Mouse (Mus musculus): ENCODE results near the gene Ctsh. TPM values are rescaled to one million over a fixed set of nuclear protein-coding genes. Genes with fewer than 3 reads are reported as not detected.
"Not testable (repeated sequence)": the region's sequence is repeated elsewhere in the genome, so short reads cannot be mapped to it uniquely, and the experiment has no call there.

Ctsh gene
- polyA plus RNA-seq, 1 experiment from 2014 or later = 51.4 TPM

- no peaks in the 10 kb centered on the region for H3K4me1 ChIP-seq (replicated peaks)
- WGBS = 85% methylated on average over 2 of the region's 2 CpGs
- no peaks in the 10 kb centered on the region for H3K27me3 ChIP-seq (replicated peaks)
- no peaks in the 10 kb centered on the region for H3K36me3 ChIP-seq
- no peak overlapping the region for H3K9ac ChIP-seq
- no peaks in the 10 kb centered on the region for H3K9me3 ChIP-seq
- H3K4me2 ChIP-seq (replicated peaks) = no peak overlapping the region
- H3K4me3 ChIP-seq (replicated peaks) = no peak overlapping the region
- ATAC-seq = no peak
- H3K27ac ChIP-seq = no peak overlapping the region
Measured at GRCm38 (mm10) chr9:90060574-90060875, 6.6 kb downstream of the Ctsh start.

- not testable (repeated sequence) for H3K36me3 ChIP-seq; H3K4me1 ChIP-seq (replicated peaks); H3K4me3 ChIP-seq (replicated peaks); H3K4me2 ChIP-seq (replicated peaks); ATAC-seq; H3K27me3 ChIP-seq (replicated peaks); H3K27ac ChIP-seq; H3K9ac ChIP-seq; H3K9me3 ChIP-seq
- 94% methylated on average over 5 of the region's 5 CpGs for WGBS
Measured at GRCm38 (mm10) chr9:90060932-90061331, 7.0 kb downstream of the Ctsh start.

- Histone ChIP-seq H3K9ac (no peak overlapping the region), H3K9me3 (no peaks in the 10 kb centered on the region), H3K27me3 (replicated peaks) (no peaks in the 10 kb centered on the region), H3K27ac (no peak overlapping the region), H3K4me1 (replicated peaks) (peaks cover 8% of the 10 kb centered on the region; the same call in 1 of the 2 replicates), H3K4me2 (replicated peaks) (no peak overlapping the region), H3K36me3 (no peaks in the 10 kb centered on the region), H3K4me3 (replicated peaks) (no peak overlapping the region)
- 74% methylated on average over 2 of the region's 2 CpGs for WGBS
- no peak for ATAC-seq
Measured at GRCm38 (mm10) chr9:90067341-90067740, 13.4 kb downstream of the Ctsh start.

- H3K4me2 ChIP-seq (replicated peaks) = no peak overlapping the region
- no peak overlapping the region for H3K4me3 ChIP-seq (replicated peaks)
- peaks cover 8% of the 10 kb centered on the region; the same call in 1 of the 2 replicates for H3K4me1 ChIP-seq (replicated peaks)
- H3K27ac ChIP-seq = no peak overlapping the region
- ATAC-seq = peak; percentile 25; the same call in 1 of the 2 replicates
- H3K9me3 ChIP-seq = no peaks in the 10 kb centered on the region
- no peaks in the 10 kb centered on the region for H3K36me3 ChIP-seq
- no peaks in the 10 kb centered on the region for H3K27me3 ChIP-seq (replicated peaks)
- 78% methylated on average over 6 of the region's 6 CpGs for WGBS
- no peak overlapping the region for H3K9ac ChIP-seq
Measured at GRCm38 (mm10) chr9:90068786-90069185, 14.8 kb downstream of the Ctsh start.

GRCm38 (mm10) chr9:90069485-90069884, 15.5 kb downstream of the Ctsh start:
- WGBS = 51% methylated on average over 7 of the region's 7 CpGs
- Histone ChIP-seq H3K9ac (no peak overlapping the region), H3K4me1 (replicated peaks) (peaks cover 8% of the 10 kb centered on the region; the same call in 1 of the 2 replicates), H3K4me3 (replicated peaks) (no peak overlapping the region), H3K9me3 (no peaks in the 10 kb centered on the region), H3K27me3 (replicated peaks) (no peaks in the 10 kb centered on the region), H3K36me3 (no peaks in the 10 kb centered on the region), H3K4me2 (replicated peaks) (no peak overlapping the region), H3K27ac (no peak overlapping the region)
- peak; percentile 91 for ATAC-seq

GRCm38 (mm10) chr9:90070174-90070573, 16.2 kb downstream of the Ctsh start:
- Histone ChIP-seq H3K36me3 (no peaks in the 10 kb centered on the region), H3K27ac (no peak overlapping the region), H3K4me3 (replicated peaks) (no peak overlapping the region), H3K4me1 (replicated peaks) (peaks cover 8% of the 10 kb centered on the region; the same call in 1 of the 2 replicates), H3K9me3 (no peaks in the 10 kb centered on the region), H3K9ac (no peak overlapping the region), H3K4me2 (replicated peaks) (no peak overlapping the region), H3K27me3 (replicated peaks) (no peaks in the 10 kb centered on the region)
- ATAC-seq = no peak
- WGBS = 81% methylated on average over 7 of the region's 7 CpGs

- WGBS = 80% methylated on average over 4 of the region's 4 CpGs
- no peaks in the 10 kb centered on the region for H3K4me1 ChIP-seq (replicated peaks)
- H3K27me3 ChIP-seq (replicated peaks) = no peaks in the 10 kb centered on the region
- H3K9ac ChIP-seq = no peak overlapping the region
- no peak overlapping the region for H3K27ac ChIP-seq
- no peak overlapping the region for H3K4me3 ChIP-seq (replicated peaks)
- no peaks in the 10 kb centered on the region for H3K36me3 ChIP-seq
- no peak overlapping the region for H3K4me2 ChIP-seq (replicated peaks)
- ATAC-seq = no peak
- H3K9me3 ChIP-seq = no peaks in the 10 kb centered on the region
Measured at GRCm38 (mm10) chr9:90075336-90075735, 21.4 kb downstream of the Ctsh start.

GRCm38 (mm10) chr9:90076131-90076530, 22.2 kb downstream of the Ctsh start:
- Histone ChIP-seq H3K27me3 (replicated peaks) (no peaks in the 10 kb centered on the region), H3K9ac (no peak overlapping the region), H3K4me3 (replicated peaks) (no peak overlapping the region), H3K4me1 (replicated peaks) (no peaks in the 10 kb centered on the region), H3K27ac (no peak overlapping the region), H3K9me3 (no peaks in the 10 kb centered on the region), H3K36me3 (no peaks in the 10 kb centered on the region), H3K4me2 (replicated peaks) (no peak overlapping the region)
- ATAC-seq = no peak
- WGBS = 84% methylated on average over 5 of the region's 5 CpGs

GRCm38 (mm10) chr9:90076849-90077461, 23.0 kb downstream of the Ctsh start:
- 55% methylated on average over 8 of the region's 8 CpGs for WGBS

GRCm38 (mm10) chr9:90081961-90082360, 28.0 kb downstream of the Ctsh start:
- 78% methylated on average over 6 of the region's 6 CpGs for WGBS
- not testable (repeated sequence) for H3K4me2 ChIP-seq (replicated peaks); H3K36me3 ChIP-seq; H3K4me3 ChIP-seq (replicated peaks); H3K4me1 ChIP-seq (replicated peaks); H3K27ac ChIP-seq; H3K9ac ChIP-seq; H3K27me3 ChIP-seq (replicated peaks); H3K9me3 ChIP-seq; ATAC-seq

More at GRCm38 (mm10) chr9:90076849-90077461, 23.0 kb downstream of the Ctsh start:
- Histone ChIP-seq H3K36me3 (no peaks in the 10 kb centered on the region), H3K27ac (no peak overlapping the region), H3K9ac (no peak overlapping the region), H3K27me3 (replicated peaks) (no peaks in the 10 kb centered on the region), H3K4me3 (replicated peaks) (no peak overlapping the region), H3K4me2 (replicated peaks) (no peak overlapping the region), H3K4me1 (replicated peaks) (no peaks in the 10 kb centered on the region), H3K9me3 (no peaks in the 10 kb centered on the region)
- peak; percentile 36; the same call in 1 of the 2 replicates for ATAC-seq

GRCm38 (mm10) chr9:90082992-90083391, 29.0 kb downstream of the Ctsh start:
- no peaks in the 10 kb centered on the region; the same call in 1 of the 2 replicates for H3K36me3 ChIP-seq
- no peak overlapping the region for H3K27ac ChIP-seq
- H3K4me3 ChIP-seq (replicated peaks) = no peak overlapping the region
- H3K27me3 ChIP-seq (replicated peaks) = no peaks in the 10 kb centered on the region
- no peaks in the 10 kb centered on the region for H3K4me1 ChIP-seq (replicated peaks)
- H3K9me3 ChIP-seq = no peaks in the 10 kb centered on the region
- no peak overlapping the region for H3K4me2 ChIP-seq (replicated peaks)
- no peak for ATAC-seq
- no peak overlapping the region for H3K9ac ChIP-seq
- 100% methylated on average over 1 of the region's 1 CpGs for WGBS

GRCm38 (mm10) chr9:90084152-90084551, 30.2 kb downstream of the Ctsh start:
- H3K4me3 ChIP-seq (replicated peaks) = no peak overlapping the region
- 88% methylated on average over 3 of the region's 3 CpGs for WGBS
- no peaks in the 10 kb centered on the region for H3K27me3 ChIP-seq (replicated peaks)
- H3K9me3 ChIP-seq = no peaks in the 10 kb centered on the region
- no peaks in the 10 kb centered on the region for H3K4me1 ChIP-seq (replicated peaks)
- no peak for ATAC-seq
- no peak overlapping the region for H3K9ac ChIP-seq
- no peak overlapping the region for H3K4me2 ChIP-seq (replicated peaks)
- peaks cover under 1% of the 10 kb centered on the region for H3K36me3 ChIP-seq
- no peak overlapping the region for H3K27ac ChIP-seq

GRCm38 (mm10) chr9:90084766-90085468, 31.0 kb downstream of the Ctsh start:
- WGBS = 79% methylated on average over 8 of the region's 8 CpGs
- H3K4me2 ChIP-seq (replicated peaks) = no peak overlapping the region
- ATAC-seq = no peak

More at GRCm38 (mm10) chr9:90084766-90085468, 31.0 kb downstream of the Ctsh start:
- Histone ChIP-seq H3K4me3 (replicated peaks) (no peak overlapping the region), H3K27me3 (replicated peaks) (no peaks in the 10 kb centered on the region), H3K36me3 (peaks cover 8% of the 10 kb centered on the region), H3K9me3 (no peaks in the 10 kb centered on the region), H3K27ac (no peak overlapping the region), H3K4me1 (replicated peaks) (no peaks in the 10 kb centered on the region), H3K9ac (no peak overlapping the region)

Data from intestine, embryonic 15.5 days (tissue).